Mouse (Mus musculus) ES-Bruce4 (cell line): ENCODE measurements around the gene Cep295nl. TPM values are rescaled to one million over a fixed set of nuclear protein-coding genes. Genes with fewer than 3 reads are reported as not detected.

ENCODE experiments used
- H3K27ac ChIP-seq: 2 replicates; pipeline ENCODE4 v1.5.1; 2012; ENCODE audit warnings: low read length, inconsistent platforms; ENCODE audit not compliant: insufficient read depth
- H3K27me3 ChIP-seq: 2 replicates; pipeline ENCODE4 v1.6.1; 2012; ENCODE audit warnings: mild to moderate bottlenecking, low read length, inconsistent platforms; ENCODE audit not compliant: control insufficient read depth, poor library complexity, insufficient read depth, severe bottlenecking
- H3K36me3 ChIP-seq: 2 replicates; pipeline ENCODE4 v1.6.1; 2012; ENCODE audit warnings: inconsistent platforms, mild to moderate bottlenecking, low read length, moderate library complexity; ENCODE audit not compliant: control insufficient read depth, poor library complexity, insufficient read depth, severe bottlenecking
- H3K4me1 ChIP-seq: one replicate; pipeline ENCODE4 v1.8.1; 2011; ENCODE audit warnings: low read length; ENCODE audit not compliant: control insufficient read depth, insufficient read depth
- H3K4me3 ChIP-seq: 2 replicates; pipeline ENCODE4 v1.5.1; 2011; ENCODE audit warnings: low read depth, mild to moderate bottlenecking, low read length
- H3K9ac ChIP-seq: 2 replicates; pipeline ENCODE4 v1.6.1; 2012; ENCODE audit warnings: low read depth, mild to moderate bottlenecking, inconsistent platforms; ENCODE audit not compliant: poor library complexity, severe bottlenecking
- H3K9me3 ChIP-seq: replicated peaks from 2 replicates; pipeline ENCODE4 v1.6.1; 2012; ENCODE audit warnings: mild to moderate bottlenecking, low read length, inconsistent platforms; ENCODE audit not compliant: control insufficient read depth, poor library complexity, insufficient read depth, severe bottlenecking
- CTCF ChIP-seq: IDR thresholded peaks from one replicate; pipeline ENCODE4 v1.8.1; 2011; ENCODE audit warnings: low read depth, low read length
- EP300 ChIP-seq: IDR thresholded peaks from 2 replicates; pipeline ENCODE4 v1.6.1; 2011; ENCODE audit warnings: low read depth, low read length; ENCODE audit not compliant: insufficient read depth
- POLR2A ChIP-seq: IDR thresholded peaks from one replicate; pipeline ENCODE4 v1.8.1; 2011; ENCODE audit warnings: low read length; ENCODE audit not compliant: insufficient read depth
- polyA plus RNA-seq: library from polyadenylated mRNA; stranded (reverse); fragments of >200 nt; gene quantifications from 2 replicates; pipeline ENCODE4 v1.2.4, GENCODE M21; 2011; ENCODE audit warnings: low read depth; ENCODE audit not compliant: missing spikeins, insufficient read depth, insufficient read length

The Cep295nl gene
- polyA plus RNA-seq, 1 experiment = 0.64 TPM

DNA sequence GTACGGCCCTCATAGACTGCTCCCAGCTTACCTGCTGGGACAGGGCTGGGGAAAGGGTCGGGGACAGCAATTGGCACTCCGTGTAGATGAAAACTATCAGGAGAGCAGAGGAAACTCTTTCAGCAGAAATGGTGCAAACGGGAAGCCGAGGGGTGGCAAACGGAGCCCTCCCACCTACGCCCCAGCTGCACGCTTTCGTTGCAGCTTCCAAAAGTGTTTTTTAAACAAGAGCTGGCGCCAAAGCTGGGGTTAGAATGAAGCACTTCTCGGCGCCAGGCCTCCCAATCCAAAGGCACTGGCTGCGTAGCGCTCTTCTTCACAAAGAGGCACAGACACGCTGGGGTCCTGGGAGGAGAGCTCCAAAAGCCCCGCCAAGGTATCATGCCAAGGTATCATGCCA is 11.5 kb downstream of the Cep295nl start:
- Histone ChIP-seq H3K27me3 (no peaks in the 10 kb centered on the region), H3K4me1 (no peaks in the 10 kb centered on the region), H3K27ac (no peak overlapping the region), H3K36me3 (no peaks in the 10 kb centered on the region), H3K4me3 (no peak overlapping the region), H3K9ac (no peak overlapping the region), H3K9me3 (no peaks in the 10 kb centered on the region)
- TF ChIP-seq CTCF (no peak), EP300 (no peak), POLR2A (no peak)

DNA sequence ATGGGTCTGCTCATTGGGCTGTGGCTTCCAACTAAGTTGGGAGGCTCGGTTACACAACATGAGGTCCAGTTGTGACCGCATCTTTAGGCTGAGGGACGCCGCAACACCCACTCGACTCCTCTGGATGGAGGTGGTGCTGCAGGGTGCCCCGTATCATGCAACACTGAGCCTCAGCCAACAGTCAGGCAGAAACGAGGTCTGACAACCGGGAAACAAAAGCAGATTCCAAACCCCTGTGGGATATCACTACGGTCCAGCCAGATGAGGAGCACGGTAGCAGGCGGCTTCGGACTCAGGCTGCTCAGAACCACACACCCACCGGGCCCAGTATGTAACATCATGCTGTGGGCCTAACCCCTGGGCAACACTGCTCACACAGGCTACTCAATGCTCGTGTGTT is 11.9 kb downstream of the Cep295nl start:
- TF ChIP-seq CTCF = no peak
- no peak for TF ChIP-seq POLR2A
- no peak for TF ChIP-seq EP300
- Histone ChIP-seq H3K9me3 (no peaks in the 10 kb centered on the region), H3K27ac (no peak overlapping the region), H3K27me3 (no peaks in the 10 kb centered on the region), H3K4me3 (no peak overlapping the region), H3K9ac (no peak overlapping the region), H3K36me3 (no peaks in the 10 kb centered on the region), H3K4me1 (no peaks in the 10 kb centered on the region)

DNA sequence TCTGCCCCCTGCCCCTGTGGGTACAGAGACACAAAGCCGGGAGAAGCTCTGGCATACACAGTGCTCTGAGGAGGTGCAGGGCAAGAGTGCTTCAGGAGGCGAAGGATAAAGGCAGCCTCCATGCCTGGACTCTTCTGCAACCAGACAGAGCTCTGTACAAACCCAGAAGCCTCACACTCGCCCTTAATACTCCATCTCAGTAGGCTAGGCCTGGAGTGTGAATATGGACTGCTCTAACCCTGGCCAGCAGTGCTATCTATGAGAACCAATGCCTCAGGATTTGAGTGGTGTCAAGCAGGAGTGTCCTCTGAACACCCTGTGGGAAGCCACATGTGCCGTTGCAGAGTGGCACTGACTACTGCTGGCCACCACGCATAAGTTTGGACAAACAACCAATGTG is 13.4 kb downstream of the Cep295nl start:
- H3K4me1 ChIP-seq = no peaks in the 10 kb centered on the region
- H3K9ac ChIP-seq = no peak overlapping the region
- no peaks in the 10 kb centered on the region for H3K27me3 ChIP-seq
- H3K4me3 ChIP-seq = no peak overlapping the region
- H3K27ac ChIP-seq = no peak overlapping the region
- no peaks in the 10 kb centered on the region for H3K36me3 ChIP-seq
- no peak for TF ChIP-seq EP300
- no peak for TF ChIP-seq CTCF
- TF ChIP-seq POLR2A = no peak
- no peaks in the 10 kb centered on the region for H3K9me3 ChIP-seq

DNA sequence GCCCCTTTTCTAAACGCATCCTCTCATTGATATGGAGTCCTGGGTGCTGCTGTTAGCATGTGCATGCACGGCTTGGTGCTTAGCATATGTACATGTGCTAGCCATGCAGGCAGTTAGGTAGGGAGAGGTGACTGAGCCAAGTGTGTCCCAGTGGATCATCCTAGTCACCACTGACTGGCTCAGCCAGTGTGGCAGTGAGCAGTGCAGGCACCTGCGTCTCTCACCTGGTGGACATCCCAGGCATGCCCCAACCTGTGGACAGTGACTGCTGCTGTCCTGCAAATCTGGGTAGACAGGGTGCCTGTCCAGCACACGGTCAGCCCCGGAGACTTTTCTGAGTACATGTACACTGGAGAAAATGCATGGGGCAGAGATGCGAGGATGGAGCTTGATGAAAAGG is 13.8 kb downstream of the Cep295nl start:
- Histone ChIP-seq H3K9me3 (no peaks in the 10 kb centered on the region), H3K36me3 (no peaks in the 10 kb centered on the region), H3K27me3 (no peaks in the 10 kb centered on the region), H3K9ac (no peak overlapping the region), H3K4me1 (no peaks in the 10 kb centered on the region), H3K27ac (no peak overlapping the region), H3K4me3 (no peak overlapping the region)
- TF ChIP-seq EP300 (no peak), CTCF (no peak), POLR2A (no peak)

DNA sequence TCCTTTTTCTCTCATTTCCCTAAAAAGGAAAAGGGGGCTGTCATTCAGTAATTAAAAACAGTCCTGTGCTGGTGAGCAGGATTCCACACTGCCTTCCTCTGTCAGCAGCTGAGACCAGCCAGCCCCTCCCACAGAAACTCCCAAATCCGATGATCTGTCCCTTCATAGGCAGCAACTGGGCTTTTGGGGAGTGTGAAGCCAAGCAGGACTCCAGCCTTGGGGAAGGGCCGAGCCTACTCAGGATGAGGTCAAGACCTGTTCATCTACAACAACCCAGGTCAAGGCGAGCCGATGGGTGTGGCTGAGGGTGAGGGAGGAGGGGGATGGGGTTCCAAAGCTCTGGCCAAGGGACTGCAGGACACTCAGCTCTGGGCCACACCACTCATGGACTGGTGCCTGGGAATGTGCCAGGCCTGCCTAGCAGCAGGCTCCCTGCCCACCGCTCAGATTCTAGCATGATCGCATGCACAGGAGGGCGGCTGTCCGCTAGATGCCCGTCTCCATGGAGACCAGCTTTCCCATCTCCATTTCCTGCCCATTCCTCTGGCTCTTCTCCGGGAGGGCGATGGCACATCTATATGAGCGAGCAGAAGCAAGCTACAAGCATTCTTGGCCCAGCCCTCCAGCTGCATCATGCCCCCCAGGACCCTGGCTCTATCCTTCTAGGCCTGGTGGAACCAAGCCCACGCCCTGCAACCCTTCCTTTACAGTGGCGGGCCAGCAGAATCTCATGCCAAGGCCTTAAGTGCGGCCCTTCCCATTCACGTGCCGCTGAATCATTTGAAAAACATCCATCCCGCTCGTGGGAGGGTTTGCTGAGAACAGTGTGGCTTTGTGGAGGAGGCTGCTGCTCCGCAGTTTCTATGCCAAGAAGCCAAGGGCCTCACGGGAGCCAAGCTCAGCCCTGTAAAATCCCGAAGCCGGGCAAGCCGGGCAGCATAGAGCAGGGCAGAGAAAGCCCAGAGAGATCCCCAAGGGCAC is 15.0 kb downstream of the Cep295nl start:
- no peak overlapping the region for H3K4me3 ChIP-seq
- no peak overlapping the region for H3K9ac ChIP-seq
- no peaks in the 10 kb centered on the region for H3K4me1 ChIP-seq
- no peak for TF ChIP-seq CTCF
- TF ChIP-seq EP300 = no peak
- no peak for TF ChIP-seq POLR2A
- H3K36me3 ChIP-seq = no peaks in the 10 kb centered on the region
- no peak overlapping the region for H3K27ac ChIP-seq
- H3K9me3 ChIP-seq = no peaks in the 10 kb centered on the region
- no peaks in the 10 kb centered on the region for H3K27me3 ChIP-seq

DNA sequence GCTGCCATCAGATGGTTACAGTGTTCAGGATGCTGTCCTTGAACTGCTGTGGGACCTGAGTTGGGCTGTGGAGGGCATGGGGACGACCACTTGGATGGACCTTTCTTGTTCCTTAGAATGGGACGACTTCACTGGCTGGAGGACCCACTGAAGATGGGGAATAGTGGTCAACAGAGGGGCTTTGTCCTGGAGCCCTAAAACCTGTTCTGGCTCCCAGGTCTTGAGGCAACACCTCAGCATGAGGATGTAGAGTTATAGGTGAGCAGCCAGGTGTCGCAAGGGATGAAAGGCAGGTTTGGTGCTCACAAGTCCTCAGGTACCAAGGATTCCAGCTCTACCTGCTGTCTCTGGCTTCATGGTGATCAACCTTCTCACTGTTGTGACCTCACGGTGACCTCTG is 15.8 kb downstream of the Cep295nl start:
- no peak overlapping the region for H3K27ac ChIP-seq
- no peaks in the 10 kb centered on the region for H3K36me3 ChIP-seq
- no peaks in the 10 kb centered on the region for H3K4me1 ChIP-seq
- H3K27me3 ChIP-seq = no peaks in the 10 kb centered on the region
- H3K9ac ChIP-seq = no peak overlapping the region
- no peak for TF ChIP-seq CTCF
- TF ChIP-seq POLR2A = no peak
- TF ChIP-seq EP300 = no peak
- no peak overlapping the region for H3K4me3 ChIP-seq
- no peaks in the 10 kb centered on the region for H3K9me3 ChIP-seq
